Mouse (Mus musculus): ENCODE data around the gene Lsm14b.

Lsm14b gene

GRCm38 (mm10) chr2:180017632-180018031 is 7.2 kb upstream of the Lsm14b start:
- no peak for DNase-seq (ENCODE audit: low read depth, low spot score)

GRCm38 (mm10) chr2:180018573-180018972 is 6.2 kb upstream of the Lsm14b start:
- no peak for DNase-seq (ENCODE audit: low read depth, low spot score)

- DNase-seq (ENCODE audit: low read depth, low spot score), result no peak
Measured at GRCm38 (mm10) chr2:180020091-180020661, 4.6 kb upstream of the Lsm14b start.

GRCm38 (mm10) chr2:180020919-180021318 is 3.9 kb upstream of the Lsm14b start:
- no peak for DNase-seq (ENCODE audit: low read depth, low spot score)

GRCm38 (mm10) chr2:180022751-180023150 is 2.0 kb upstream of the Lsm14b start:
- no peak for DNase-seq (ENCODE audit: low read depth, low spot score)

GRCm38 (mm10) chr2:180025135-180025860 is 511 bp downstream of the Lsm14b start:
- DNase-seq (ENCODE audit: low read depth, low spot score), result peak; percentile 43

- DNase-seq (ENCODE audit: low read depth, low spot score), result peak; percentile 35
Measured at GRCm38 (mm10) chr2:180025861-180026200, 1.0 kb downstream of the Lsm14b start.

GRCm38 (mm10) chr2:180027768-180028167 is 3.0 kb downstream of the Lsm14b start:
- DNase-seq (ENCODE audit: low read depth, low spot score), result no peak

GRCm38 (mm10) chr2:180031270-180031669 is 6.5 kb downstream of the Lsm14b start:
- no peak for DNase-seq (ENCODE audit: low read depth, low spot score)

- peak; percentile 88 for DNase-seq (ENCODE audit: low read depth, low spot score)
Measured at GRCm38 (mm10) chr2:180032925-180033324, 8.1 kb downstream of the Lsm14b start.

GRCm38 (mm10) chr2:180033956-180034355 is 9.2 kb downstream of the Lsm14b start:
- peak; percentile 82 for DNase-seq (ENCODE audit: low read depth, low spot score)

GRCm38 (mm10) chr2:180034753-180035152 is 10.0 kb downstream of the Lsm14b start:
- DNase-seq (ENCODE audit: low read depth, low spot score), result peak; percentile 32

- DNase-seq (ENCODE audit: low read depth, low spot score), result peak; percentile 56
Measured at GRCm38 (mm10) chr2:180040406-180040805, 15.6 kb downstream of the Lsm14b start.

- DNase-seq (ENCODE audit: low read depth, low spot score), result peak; percentile 56
Measured at GRCm38 (mm10) chr2:180041577-180042255, 16.9 kb downstream of the Lsm14b start.

GRCm38 (mm10) chr2:180042256-180042857 is 17.6 kb downstream of the Lsm14b start, which contains the start of the genes Psma7 and Ss18l1:
Psma7 (minus strand) TSS chr2:180042433.
Ss18l1 (plus strand) TSS chr2:180042509.
- peak; percentile 84 for DNase-seq (ENCODE audit: low read depth, low spot score)

GRCm38 (mm10) chr2:180042858-180043515 is 18.2 kb downstream of the Lsm14b start:
- peak; percentile 59 for DNase-seq (ENCODE audit: low read depth, low spot score)

GRCm38 (mm10) chr2:180045283-180045682 is 20.5 kb downstream of the Lsm14b start:
- peak; percentile 88 for DNase-seq (ENCODE audit: low read depth, low spot score)

- DNase-seq (ENCODE audit: low read depth, low spot score), result no peak
Measured at GRCm38 (mm10) chr2:180047580-180047979, 22.8 kb downstream of the Lsm14b start.

GRCm38 (mm10) chr2:180047980-180048635 is 23.3 kb downstream of the Lsm14b start:
- no peak for DNase-seq (ENCODE audit: low read depth, low spot score)

GRCm38 (mm10) chr2:180050986-180051385 is 26.2 kb downstream of the Lsm14b start:
- DNase-seq (ENCODE audit: low read depth, low spot score), result peak; percentile 88
